Mouse (Mus musculus) c-Kit-positive CD71-positive TER-119-positive erythroid progenitor cells, embryonic 14.5 days (primary cell): ENCODE results near the gene Muc1.

Experiments
- DNase-seq: peaks from one replicate; pipeline ENCODE4 v3.0.0-alpha.2; 2013; ENCODE audit warnings: low spot score

The Muc1 gene

DNA sequence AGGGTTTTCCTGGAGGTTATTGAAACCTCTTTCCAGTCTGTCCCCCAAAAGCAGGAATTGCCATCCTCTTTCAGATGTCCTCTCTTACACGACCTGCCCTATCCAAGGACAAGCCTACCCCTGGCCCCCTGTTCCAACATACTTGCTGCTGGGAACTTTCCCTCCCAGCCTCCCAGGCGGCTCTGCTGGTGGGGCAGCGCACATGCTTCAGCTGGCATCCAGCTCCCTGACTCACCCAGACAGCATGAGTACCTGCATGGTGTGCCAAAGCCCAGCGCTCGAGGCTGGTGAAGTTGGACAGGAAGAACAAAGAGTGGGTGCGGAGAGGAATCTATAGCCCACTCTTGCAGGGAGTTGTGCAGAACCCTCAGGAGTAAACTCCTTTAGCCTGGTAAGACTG is 42.0 kb downstream of the Muc1 start:
- no peak for DNase-seq

DNA sequence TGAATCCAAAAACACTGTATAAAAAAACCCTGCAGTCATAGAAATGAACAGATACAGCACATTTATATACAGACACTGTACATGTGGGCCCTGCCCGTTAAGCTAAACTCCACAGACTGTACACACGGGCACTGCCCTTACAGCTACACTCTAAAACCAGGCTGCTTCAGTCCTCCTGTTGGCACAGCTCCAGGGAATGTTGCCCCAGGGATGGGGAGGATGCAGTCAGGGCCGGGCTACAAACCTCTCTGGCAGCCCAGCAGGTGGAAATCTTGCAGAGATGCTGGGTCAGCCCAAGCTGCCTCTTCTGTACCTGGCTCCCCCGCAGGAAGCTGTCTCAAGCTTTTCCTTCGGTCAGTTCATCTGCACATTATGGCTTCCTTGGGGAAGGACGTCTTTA is 42.9 kb downstream of the Muc1 start:
- DNase-seq: no peak

DNA sequence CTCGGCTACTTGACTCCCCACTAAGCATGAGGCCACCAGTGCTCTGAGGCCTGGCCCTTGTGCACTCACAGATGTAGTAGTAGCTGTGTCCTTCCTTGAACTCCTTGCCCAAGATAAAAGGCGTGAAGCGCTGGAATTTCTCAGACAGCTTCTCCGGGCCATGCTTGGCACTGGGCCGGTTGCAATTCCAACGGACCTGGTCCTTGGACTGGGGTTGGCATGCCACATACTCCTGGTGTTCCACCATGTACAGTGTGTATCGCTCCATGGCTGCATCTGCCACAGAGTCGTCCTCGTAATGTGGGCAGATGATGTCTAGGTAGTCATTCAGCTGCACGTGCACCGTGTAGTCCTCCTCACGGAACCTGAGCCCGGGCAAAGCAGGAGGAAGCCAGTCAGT is 47.2 kb downstream of the Muc1 start:
- DNase-seq: no peak

- DNase-seq: no peak
Measured at GRCm38 (mm10) chr3:89277281-89278021, 48.6 kb downstream of the Muc1 start.

- DNase-seq: no peak
Measured at GRCm38 (mm10) chr3:89278107-89278506, 49.2 kb downstream of the Muc1 start.

DNA sequence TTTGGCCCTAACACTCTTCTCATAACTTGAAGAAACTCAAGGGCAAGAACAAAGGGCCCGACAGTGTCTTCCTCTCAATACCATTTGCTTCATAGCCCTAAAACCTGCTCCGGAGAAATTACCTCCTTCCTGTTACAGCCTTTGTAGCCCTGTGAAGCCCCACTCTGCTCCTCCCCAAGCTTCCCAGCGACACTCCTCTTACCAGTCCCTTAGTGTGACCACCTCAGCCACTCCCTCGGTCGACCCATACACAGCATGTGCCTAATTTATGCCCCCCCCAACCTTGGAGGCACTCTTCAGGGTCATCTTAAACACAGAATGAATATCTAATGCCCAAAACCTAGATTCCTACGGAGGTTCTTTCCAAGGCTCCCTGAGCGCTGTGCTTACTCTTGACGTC is 49.8 kb downstream of the Muc1 start:
- no peak for DNase-seq

DNA sequence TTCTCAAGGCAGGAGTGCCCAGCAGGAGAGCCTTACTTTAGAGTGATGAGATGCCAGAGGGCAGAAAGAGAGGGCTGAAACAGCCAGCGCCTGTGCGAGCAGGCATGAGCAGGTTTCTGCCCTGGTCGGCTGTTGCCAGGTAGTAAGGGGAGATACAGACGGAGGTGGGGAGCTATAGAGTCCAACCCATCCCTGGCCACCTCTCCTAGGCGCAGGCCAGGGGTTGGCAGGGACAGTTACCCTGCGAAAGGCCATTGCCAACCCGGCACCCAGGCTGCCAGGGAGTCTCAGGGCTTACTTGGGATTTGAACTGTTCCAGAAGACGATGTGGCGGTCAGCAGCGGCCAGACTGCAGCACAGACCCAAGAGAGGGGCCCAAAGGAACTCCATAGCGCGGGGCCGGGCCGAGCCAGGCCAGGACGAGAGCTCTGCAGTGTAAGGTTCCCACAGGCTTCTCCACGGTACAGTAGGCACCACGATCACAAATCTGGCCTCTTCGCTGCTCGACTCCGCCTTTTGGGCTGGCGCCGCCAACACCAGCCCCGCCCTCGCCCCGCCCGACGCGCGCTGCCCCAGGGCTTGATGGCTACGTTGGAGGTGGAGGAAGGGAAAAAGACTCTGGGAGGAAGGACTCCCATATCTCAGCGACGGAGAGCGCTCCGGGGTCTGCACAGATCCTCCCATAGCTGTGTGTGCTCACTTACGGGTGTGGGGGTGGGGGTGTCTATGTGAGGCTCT is 50.5 kb downstream of the Muc1 start:
- no peak for DNase-seq

DNA sequence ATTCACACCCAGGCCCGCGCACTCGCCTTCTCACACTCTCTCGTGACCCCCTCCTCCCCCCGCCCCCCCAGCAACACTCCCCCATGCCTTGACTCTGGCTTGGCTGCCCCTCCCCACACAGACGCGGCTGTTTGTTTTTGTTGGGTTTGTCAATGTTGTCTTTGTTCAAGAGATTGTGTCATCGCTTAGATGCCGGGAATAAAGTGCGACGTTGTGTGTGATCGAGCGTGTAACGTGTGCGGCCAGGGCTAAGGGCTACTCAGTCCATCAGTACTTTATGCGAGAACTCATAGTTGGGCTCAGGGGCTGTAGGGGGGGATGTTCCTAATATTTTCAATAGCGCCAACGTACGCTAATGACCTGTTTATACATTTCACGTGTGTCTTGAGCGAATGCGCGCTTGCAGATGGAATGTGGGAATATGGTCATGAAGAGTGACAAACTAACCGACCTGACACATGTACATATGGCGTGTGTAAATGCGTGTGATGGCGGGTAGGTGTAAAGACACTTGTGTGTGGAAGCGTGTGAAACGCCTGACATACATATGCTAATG is 51.3 kb downstream of the Muc1 start:
- DNase-seq: no peak

DNA sequence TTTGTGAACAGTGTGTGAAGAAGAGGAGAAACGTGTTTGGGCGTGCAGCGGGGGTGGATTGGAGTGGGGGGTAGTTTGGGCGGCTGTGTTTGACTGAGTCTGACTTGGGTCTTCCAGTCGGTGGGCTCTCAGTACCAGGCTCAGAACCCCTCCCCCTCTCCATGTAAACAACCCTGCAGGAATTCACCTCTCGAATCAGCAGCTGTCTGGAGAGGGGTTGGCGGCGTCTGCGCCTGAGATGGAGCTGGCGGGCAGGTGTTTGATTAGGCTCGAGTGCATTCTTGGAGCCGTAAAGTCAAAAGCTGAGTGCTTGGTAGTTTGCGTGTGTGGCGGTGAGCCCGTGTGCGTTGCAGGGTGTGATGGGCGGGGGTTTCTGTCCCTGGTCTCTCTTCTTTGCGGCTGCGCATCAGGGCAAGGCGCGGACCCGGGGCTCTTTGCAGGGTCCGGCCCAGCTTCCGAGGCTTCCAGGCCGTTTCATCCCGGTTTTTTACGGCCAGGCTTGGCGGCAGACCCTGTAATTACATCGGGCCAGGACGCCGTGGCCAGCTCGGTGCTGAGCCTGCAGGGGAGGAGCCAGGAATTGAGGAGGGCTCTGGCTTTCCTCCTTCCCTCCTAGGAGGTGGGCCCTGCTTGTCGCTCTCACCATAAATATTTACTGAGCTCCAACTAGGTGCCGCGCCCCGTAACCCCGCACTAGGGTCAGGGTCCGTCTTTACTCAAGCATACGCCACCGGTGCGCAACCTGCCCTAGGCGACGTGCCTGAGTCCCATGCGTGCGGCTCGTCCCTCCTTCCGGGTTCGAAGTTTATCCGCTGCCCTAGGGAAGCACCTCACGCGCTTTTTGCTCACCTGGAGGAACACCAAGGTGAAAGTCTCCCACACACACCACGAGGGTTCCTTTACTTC is 52.0 kb downstream of the Muc1 start, which contains the start of gene Efna1:
Efna1 (minus strand) TSS at position 537 of the 906 bp plus-strand sequence.
- DNase-seq: no peak

DNA sequence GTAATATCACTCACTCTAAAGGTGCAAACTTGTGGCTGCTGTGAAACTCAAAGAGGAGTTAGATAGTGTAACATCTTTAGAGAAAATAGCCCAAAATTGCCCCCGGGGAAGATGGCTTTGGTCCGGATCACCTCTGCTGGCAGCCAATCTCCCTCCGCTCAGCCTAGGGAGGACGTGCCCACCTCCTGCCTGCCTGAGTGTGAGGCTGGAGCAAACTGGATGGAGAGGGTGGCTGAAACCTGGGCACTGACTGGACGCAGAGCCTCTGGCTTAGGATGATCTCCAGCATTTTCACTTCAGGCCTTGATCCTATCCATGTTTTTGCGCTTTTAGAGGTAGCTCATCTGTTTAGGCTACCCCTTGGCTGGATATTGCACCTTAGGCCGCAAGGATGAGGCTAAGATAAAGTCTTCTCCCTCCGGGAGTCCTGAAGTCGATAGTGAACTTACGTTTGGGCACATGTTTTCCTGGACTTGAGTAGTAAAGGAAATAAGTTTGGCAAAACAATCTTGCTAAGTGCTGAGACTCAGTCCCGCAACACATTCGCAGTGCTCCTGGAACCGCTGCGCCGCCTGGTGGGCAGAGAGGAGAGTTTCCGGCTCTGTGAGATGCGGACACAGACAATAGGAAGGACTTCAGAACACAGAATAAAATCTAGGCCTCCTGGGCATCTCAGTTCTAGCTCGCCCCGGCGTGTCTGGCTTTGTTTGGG is 52.9 kb downstream of the Muc1 start:
- peak; percentile 64 for DNase-seq

GRCm38 (mm10) chr3:89282291-89282643 is 53.4 kb downstream of the Muc1 start:
- no peak for DNase-seq
